Mouse (Mus musculus): ENCODE results near the gene Atg7. TPM values are rescaled to one million over a fixed set of nuclear protein-coding genes. Genes with fewer than 3 reads are reported as not detected.
A peak's percentile ranks its signal among the peaks of the same experiment; 100 is the strongest.
"Not testable (repeated sequence)": the region's sequence is repeated elsewhere in the genome, so short reads cannot be mapped to it uniquely, and the experiment has no call there.

The Atg7 gene
- 17.9 and 18.4 TPM in 2 replicates for polyA plus RNA-seq (2012; rRNA removed)

- peak; percentile 73 to 93 for DNase-seq (ENCODE audit: extremely low spot score in 1 of 2, low spot score in 1 of 2)
These were observed at the start of gene Atg7 for GRCm38 (mm10) chr6:114642601-114643528. TSS of gene Atg7 (plus strand) at chr6:114643097.

GRCm38 (mm10) chr6:114614076-114614475 lies 28.8 kb upstream of the Atg7 start:
- peak; percentile 34 to 83 for DNase-seq (ENCODE audit: extremely low spot score in 1 of 2, low spot score in 1 of 2)

GRCm38 (mm10) chr6:114633886-114634285 lies 9.0 kb upstream of the Atg7 start:
- DNase-seq (ENCODE audit: extremely low spot score in 1 of 2, low spot score in 1 of 2) = not testable (repeated sequence)

GRCm38 (mm10) chr6:114643716-114644115 lies 819 bp downstream of the Atg7 start:
- no peak for DNase-seq (ENCODE audit: extremely low spot score in 1 of 2, low spot score in 1 of 2)

GRCm38 (mm10) chr6:114644531-114644930 lies 1.6 kb downstream of the Atg7 start:
- no peak for DNase-seq (ENCODE audit: extremely low spot score in 1 of 2, low spot score in 1 of 2)

- no peak for DNase-seq (ENCODE audit: extremely low spot score in 1 of 2, low spot score in 1 of 2)
These were observed 3.3 kb downstream of the Atg7 start for GRCm38 (mm10) chr6:114646201-114646600.

GRCm38 (mm10) chr6:114647011-114647410 lies 4.1 kb downstream of the Atg7 start:
- no peak for DNase-seq (ENCODE audit: extremely low spot score in 1 of 2, low spot score in 1 of 2)

- DNase-seq (ENCODE audit: extremely low spot score in 1 of 2, low spot score in 1 of 2) = no peak
These were observed 5.6 kb downstream of the Atg7 start for GRCm38 (mm10) chr6:114648352-114649030.

- DNase-seq (ENCODE audit: extremely low spot score in 1 of 2, low spot score in 1 of 2) = no peak
These were observed 9.3 kb downstream of the Atg7 start for GRCm38 (mm10) chr6:114652209-114652608.

GRCm38 (mm10) chr6:114656826-114657600 lies 14.1 kb downstream of the Atg7 start:
- no peak for DNase-seq (ENCODE audit: extremely low spot score in 1 of 2, low spot score in 1 of 2)

- DNase-seq (ENCODE audit: extremely low spot score in 1 of 2, low spot score in 1 of 2) = no peak
These were observed 14.9 kb downstream of the Atg7 start for GRCm38 (mm10) chr6:114657807-114658206.

GRCm38 (mm10) chr6:114659278-114659991 lies 16.5 kb downstream of the Atg7 start:
- no peak for DNase-seq (ENCODE audit: extremely low spot score in 1 of 2, low spot score in 1 of 2)

- no peak for DNase-seq (ENCODE audit: extremely low spot score in 1 of 2, low spot score in 1 of 2)
These were observed 17.3 kb downstream of the Atg7 start for GRCm38 (mm10) chr6:114659992-114660800.

GRCm38 (mm10) chr6:114663707-114664106 lies 20.8 kb downstream of the Atg7 start:
- peak in 1 of 2 experiments; percentile 18 for DNase-seq (ENCODE audit: extremely low spot score in 1 of 2, low spot score in 1 of 2)

GRCm38 (mm10) chr6:114664716-114665115 lies 21.8 kb downstream of the Atg7 start:
- DNase-seq (ENCODE audit: extremely low spot score in 1 of 2, low spot score in 1 of 2) = no peak

- DNase-seq (ENCODE audit: extremely low spot score in 1 of 2, low spot score in 1 of 2) = no peak
These were observed 24.6 kb downstream of the Atg7 start for GRCm38 (mm10) chr6:114667518-114667917.

GRCm38 (mm10) chr6:114674771-114675170 lies 31.9 kb downstream of the Atg7 start:
- no peak for DNase-seq (ENCODE audit: extremely low spot score in 1 of 2, low spot score in 1 of 2)

- no peak for DNase-seq (ENCODE audit: extremely low spot score in 1 of 2, low spot score in 1 of 2)
These were observed 33.2 kb downstream of the Atg7 start for GRCm38 (mm10) chr6:114676091-114676490.

- no peak for DNase-seq (ENCODE audit: extremely low spot score in 1 of 2, low spot score in 1 of 2)
These were observed 39.3 kb downstream of the Atg7 start for GRCm38 (mm10) chr6:114682092-114682711.

Data from frontal cortex, adult 2 months (tissue).